Mouse (Mus musculus): Measurements from ENCODE around the gene Rhpn2.
"Not testable (repeated sequence)": the region's sequence is repeated elsewhere in the genome, so short reads cannot be mapped to it uniquely, and the experiment has no call there.

The Rhpn2 gene

GRCm38 (mm10) chr7:35333692-35334526, at the start of gene Rhpn2:
Gene Rhpn2 (plus strand): TSS chr7:35334170.
- DNase-seq (ENCODE audit: low spot score in 2 of 2) = peak; percentile 93 to 95

- no peak for DNase-seq (ENCODE audit: low spot score in 2 of 2)
These were observed 40.5 kb upstream of the Rhpn2 start for GRCm38 (mm10) chr7:35293464-35293863.

GRCm38 (mm10) chr7:35295631-35296030, 38.3 kb upstream of the Rhpn2 start:
- DNase-seq (ENCODE audit: low spot score in 2 of 2) = no peak

- no peak for DNase-seq (ENCODE audit: low spot score in 2 of 2)
These were observed 36.1 kb upstream of the Rhpn2 start for GRCm38 (mm10) chr7:35297886-35298285.

GRCm38 (mm10) chr7:35299656-35300055, 34.3 kb upstream of the Rhpn2 start:
- DNase-seq (ENCODE audit: low spot score in 2 of 2) = no peak

- DNase-seq (ENCODE audit: low spot score in 2 of 2) = no peak
These were observed 33.2 kb upstream of the Rhpn2 start for GRCm38 (mm10) chr7:35300792-35301191.

- DNase-seq (ENCODE audit: low spot score in 2 of 2) = no peak
These were observed 22.8 kb upstream of the Rhpn2 start for GRCm38 (mm10) chr7:35311214-35311613.

- DNase-seq (ENCODE audit: low spot score in 2 of 2) = no peak
These were observed 19.8 kb upstream of the Rhpn2 start for GRCm38 (mm10) chr7:35314156-35314555.

- DNase-seq (ENCODE audit: low spot score in 2 of 2) = peak; percentile 84 to 91
These were observed 16.0 kb upstream of the Rhpn2 start, which contains the start of gene Gpatch1 for GRCm38 (mm10) chr7:35317729-35318609. Gene Gpatch1 (minus strand): TSS chr7:35318440.

- DNase-seq (ENCODE audit: low spot score in 2 of 2) = not testable (repeated sequence)
These were observed 14.7 kb upstream of the Rhpn2 start for GRCm38 (mm10) chr7:35319221-35319620.

- no peak for DNase-seq (ENCODE audit: low spot score in 2 of 2)
These were observed 14.2 kb upstream of the Rhpn2 start for GRCm38 (mm10) chr7:35319755-35320154.

GRCm38 (mm10) chr7:35322161-35322560, 11.8 kb upstream of the Rhpn2 start:
- DNase-seq (ENCODE audit: low spot score in 2 of 2) = no peak

- DNase-seq (ENCODE audit: low spot score in 2 of 2) = no peak
These were observed 11.1 kb upstream of the Rhpn2 start for GRCm38 (mm10) chr7:35322732-35323420.

GRCm38 (mm10) chr7:35331590-35331989, 2.4 kb upstream of the Rhpn2 start:
- no peak for DNase-seq (ENCODE audit: low spot score in 2 of 2)

GRCm38 (mm10) chr7:35333231-35333651, 729 bp upstream of the Rhpn2 start:
- no peak for DNase-seq (ENCODE audit: low spot score in 2 of 2)

GRCm38 (mm10) chr7:35334527-35335452, 820 bp downstream of the Rhpn2 start:
- DNase-seq (ENCODE audit: low spot score in 2 of 2) = no peak

GRCm38 (mm10) chr7:35340196-35340595, 6.2 kb downstream of the Rhpn2 start:
- DNase-seq (ENCODE audit: low spot score in 2 of 2) = no peak

GRCm38 (mm10) chr7:35341282-35341681, 7.3 kb downstream of the Rhpn2 start:
- DNase-seq (ENCODE audit: low spot score in 2 of 2) = no peak

GRCm38 (mm10) chr7:35342498-35342897, 8.5 kb downstream of the Rhpn2 start:
- DNase-seq (ENCODE audit: low spot score in 2 of 2) = no peak

GRCm38 (mm10) chr7:35344785-35345330, 10.9 kb downstream of the Rhpn2 start:
- DNase-seq (ENCODE audit: low spot score in 2 of 2) = no peak
